Mouse (Mus musculus) C2C12 (cell line): ENCODE measurements around the gene Grcc10.

Experiments used
- CTCF ChIP-seq: IDR thresholded peaks from one replicate; pipeline ENCODE4 v1.5.1; 2011; ENCODE audit not compliant: control insufficient read depth, insufficient read depth, insufficient read length
- FOSL1 ChIP-seq: IDR thresholded peaks from one replicate; pipeline ENCODE4 v1.8.0; 2011; ENCODE audit warnings: mild to moderate bottlenecking, low read length; ENCODE audit not compliant: poor library complexity, insufficient read depth, severe bottlenecking
- MAX ChIP-seq: IDR thresholded peaks from one replicate; pipeline ENCODE4 v1.6.1; 2011; ENCODE audit warnings: mild to moderate bottlenecking, control low read depth

DNA sequence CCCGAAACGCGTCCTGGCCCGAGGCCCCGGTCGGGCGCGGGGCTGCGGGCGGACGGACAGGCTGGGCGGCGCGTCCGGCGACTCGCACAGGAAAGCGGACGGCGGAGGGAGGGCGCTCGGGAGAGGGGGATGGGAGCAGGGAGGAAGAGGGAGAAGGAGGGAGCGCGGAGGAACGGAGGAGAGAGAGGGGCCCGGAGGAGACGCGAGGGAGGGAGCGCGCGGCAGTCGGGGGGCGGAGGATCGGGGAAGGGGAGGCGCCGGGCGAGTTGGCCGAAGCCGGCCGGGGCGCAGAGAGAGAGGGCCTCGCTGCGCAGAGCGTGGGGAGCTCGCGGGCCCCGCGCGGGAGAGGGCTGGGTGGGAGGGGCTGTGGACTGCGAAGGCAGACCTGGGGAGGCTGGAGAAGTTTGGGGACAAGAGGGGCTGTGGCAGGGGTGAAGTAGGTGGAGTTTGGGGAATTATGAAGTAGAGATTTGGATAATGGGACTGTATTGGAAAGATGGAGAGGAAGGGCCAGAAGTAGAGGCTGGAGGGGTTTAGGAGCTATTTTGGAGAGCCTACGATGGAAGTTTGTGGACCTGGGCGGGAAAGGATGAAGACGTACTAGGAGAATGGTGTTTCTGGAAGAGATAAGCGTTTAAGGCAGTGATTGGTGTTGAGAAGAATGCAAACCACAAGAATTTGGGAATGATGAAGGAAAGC lies 15.6 kb upstream of the Grcc10 start:
- TF ChIP-seq FOSL1 (no peak), MAX (no peak), CTCF (no peak)
